Comparison of ENCODE assay signal across 8 mouse cellular contexts in the genomic region with DNA sequence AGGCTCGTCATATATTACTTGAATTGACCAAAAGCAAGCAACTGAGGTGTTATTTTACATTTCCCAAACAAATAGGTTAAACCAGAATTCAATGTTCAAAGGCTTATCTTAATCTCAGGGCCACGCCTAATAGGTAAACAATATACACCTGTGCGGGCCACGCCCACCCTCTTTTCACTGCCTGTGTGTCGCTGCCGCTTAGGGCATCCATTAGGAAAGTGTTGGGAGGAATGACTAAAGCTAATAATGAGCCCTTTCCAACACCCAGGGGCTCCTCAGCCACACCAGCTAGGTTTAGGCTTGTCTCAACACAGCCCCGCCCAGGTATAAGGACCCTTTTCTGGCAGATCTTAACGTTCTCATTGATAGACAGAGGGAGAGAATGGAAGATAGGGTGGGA.
A peak's percentile ranks its signal among the peaks of the same experiment; 100 is the strongest.
DNase-seq lines count a peak whose midpoint lies in the region; ATAC-seq lines count a peak whose summit lies in the region.

No protein-coding gene starts in this region.

- no peaks in the 10 kb centered on the region for H3K9me3 ChIP-seq in neural tube, embryonic 11.5 days (ENCODE audit: control insufficient read depth, low read length)
- H3K9me3 ChIP-seq in hindbrain, embryonic 10.5 days, result no peaks in the 10 kb centered on the region
- H3K9me3 ChIP-seq in liver, embryonic 15.5 days (replicated peaks), result no peaks in the 10 kb centered on the region
- H3K9me3 ChIP-seq in stomach, embryonic 16.5 days (replicated peaks; ENCODE audit: control insufficient read depth, low read length), result no peaks in the 10 kb centered on the region

- H3K36me3 ChIP-seq in neural tube, embryonic 11.5 days (ENCODE audit: control insufficient read depth, insufficient read depth, low read length), result no peaks in the 10 kb centered on the region
- H3K36me3 ChIP-seq in hindbrain, embryonic 10.5 days, result no peaks in the 10 kb centered on the region
- no peaks in the 10 kb centered on the region for H3K36me3 ChIP-seq in liver, embryonic 15.5 days (replicated peaks)
- H3K36me3 ChIP-seq in stomach, embryonic 16.5 days (ENCODE audit: control insufficient read depth, insufficient read depth, low read length), result no peaks in the 10 kb centered on the region

- ATAC-seq in neural tube, embryonic 11.5 days (ENCODE audit: insufficient read depth, low FRiP score, low TSS enrichment), result no peak
- no peak for ATAC-seq in liver, embryonic 15.5 days (ENCODE audit: insufficient read depth)
- no peak; the same call in 1 of the 2 replicates for ATAC-seq in stomach, embryonic 16.5 days (ENCODE audit: insufficient read depth, low FRiP score)

- H3K9ac ChIP-seq in neural tube, embryonic 11.5 days (ENCODE audit: low read length), result no peak overlapping the region
- H3K9ac ChIP-seq in liver, embryonic 15.5 days, result no peak overlapping the region
- H3K9ac ChIP-seq in stomach, embryonic 16.5 days (ENCODE audit: low read length), result peak overlapping the region; percentile 67

- WGBS in neural tube, embryonic 11.5 days, result 44% methylated on average over 8 of the region's 8 CpGs
- WGBS in hindbrain, embryonic 10.5 days, result 46% methylated on average over 8 of the region's 8 CpGs
- 38% methylated on average over 8 of the region's 8 CpGs for WGBS in liver, embryonic 15.5 days (ENCODE audit: insufficient replicate concordance)
- WGBS in stomach, embryonic 16.5 days, result 31% methylated on average over 8 of the region's 8 CpGs

- peak overlapping the region; percentile 74 for H3K4me2 ChIP-seq in neural tube, embryonic 11.5 days (ENCODE audit: low read depth)
- H3K4me2 ChIP-seq in liver, embryonic 15.5 days, result peak overlapping the region; percentile 54
- H3K4me2 ChIP-seq in stomach, embryonic 16.5 days (ENCODE audit: low read depth, low read length), result peak overlapping the region; percentile 88

- intact Hi-C loops in left cerebral cortex, postnatal 25 days (cut with DNase I), result no loop called here

- H3K27ac ChIP-seq in neural tube, embryonic 11.5 days (ENCODE audit: low read depth, low read length), result no peak overlapping the region
- no peak overlapping the region for H3K27ac ChIP-seq in hindbrain, embryonic 10.5 days
- H3K27ac ChIP-seq in liver, embryonic 15.5 days (replicated peaks), result peak overlapping the region; percentile 33; the same call in 1 of the 2 replicates
- H3K27ac ChIP-seq in stomach, embryonic 16.5 days (ENCODE audit: low read length), result peak overlapping the region; percentile 80

- peak overlapping the region; percentile 41; the same call in 1 of the 2 replicates for H3K4me3 ChIP-seq in neural tube, embryonic 11.5 days (ENCODE audit: low read depth, low read length)
- peak overlapping the region; percentile 57 for H3K4me3 ChIP-seq in hindbrain, embryonic 10.5 days
- H3K4me3 ChIP-seq in liver, embryonic 15.5 days (replicated peaks), result peak overlapping the region; percentile 47
- H3K4me3 ChIP-seq in stomach, embryonic 16.5 days (replicated peaks; ENCODE audit: low read length), result peak overlapping the region; percentile 55

- DNase-seq in neural tube, embryonic 11.5 days (ENCODE audit: low spot score), result no peak
- DNase-seq in neural tube, embryonic 10.5 days (ENCODE audit: extremely low spot score, low spot score), result no peak
- DNase-seq in hindbrain, embryonic 10.5 days (ENCODE audit: low spot score), result no peak
- no peak for DNase-seq in left cerebral cortex, postnatal 25 days (ENCODE audit: low spot score in 2 of 2)
- DNase-seq in right cerebral cortex, adult 2 months (ENCODE audit: low spot score in 2 of 2), result no peak
- no peak for DNase-seq in thymus, postnatal 36 days

- H3K4me1 ChIP-seq in neural tube, embryonic 11.5 days (ENCODE audit: control insufficient read depth, insufficient read depth, low read length), result peaks cover 15% of the 10 kb centered on the region; the same call in 1 of the 2 replicates
- peaks cover 47% of the 10 kb centered on the region for H3K4me1 ChIP-seq in hindbrain, embryonic 10.5 days (replicated peaks)
- H3K4me1 ChIP-seq in liver, embryonic 15.5 days (replicated peaks), result peaks cover 25% of the 10 kb centered on the region
- peaks cover 36% of the 10 kb centered on the region for H3K4me1 ChIP-seq in stomach, embryonic 16.5 days (ENCODE audit: control insufficient read depth, insufficient read depth, low read length)

- H3K27me3 ChIP-seq in neural tube, embryonic 11.5 days (ENCODE audit: control insufficient read depth, insufficient read depth, low read length), result no peaks in the 10 kb centered on the region
- peaks cover 52% of the 10 kb centered on the region for H3K27me3 ChIP-seq in hindbrain, embryonic 10.5 days (ENCODE audit: insufficient read depth, poor library complexity, severe bottlenecking)
- peaks cover 34% of the 10 kb centered on the region for H3K27me3 ChIP-seq in liver, embryonic 15.5 days
- no peaks in the 10 kb centered on the region for H3K27me3 ChIP-seq in stomach, embryonic 16.5 days (ENCODE audit: control insufficient read depth, insufficient read depth, low read length)

Comparison
In these comparisons a context has a peak if more than half of its experiments do, and no peak if none do; other contexts are left out.
1. H3K27ac ChIP-seq: peak in liver, embryonic 15.5 days (single experiment) and stomach, embryonic 16.5 days (single experiment); none in neural tube, embryonic 11.5 days (single experiment) and hindbrain, embryonic 10.5 days (single experiment).
2. Peak in every context shown above with its lines, with median percentiles within 50 percentile points of each other: H3K4me2 ChIP-seq and H3K4me3 ChIP-seq.